Mouse (Mus musculus): ENCODE results near the gene Fam184b. TPM values are rescaled to one million over a fixed set of nuclear protein-coding genes. Genes with fewer than 3 reads are reported as not detected.
A peak's percentile ranks its signal among the peaks of the same experiment; 100 is the strongest.

Gene Fam184b
- total and polyA plus RNA-seq, 3 experiments, result not detected

DNA sequence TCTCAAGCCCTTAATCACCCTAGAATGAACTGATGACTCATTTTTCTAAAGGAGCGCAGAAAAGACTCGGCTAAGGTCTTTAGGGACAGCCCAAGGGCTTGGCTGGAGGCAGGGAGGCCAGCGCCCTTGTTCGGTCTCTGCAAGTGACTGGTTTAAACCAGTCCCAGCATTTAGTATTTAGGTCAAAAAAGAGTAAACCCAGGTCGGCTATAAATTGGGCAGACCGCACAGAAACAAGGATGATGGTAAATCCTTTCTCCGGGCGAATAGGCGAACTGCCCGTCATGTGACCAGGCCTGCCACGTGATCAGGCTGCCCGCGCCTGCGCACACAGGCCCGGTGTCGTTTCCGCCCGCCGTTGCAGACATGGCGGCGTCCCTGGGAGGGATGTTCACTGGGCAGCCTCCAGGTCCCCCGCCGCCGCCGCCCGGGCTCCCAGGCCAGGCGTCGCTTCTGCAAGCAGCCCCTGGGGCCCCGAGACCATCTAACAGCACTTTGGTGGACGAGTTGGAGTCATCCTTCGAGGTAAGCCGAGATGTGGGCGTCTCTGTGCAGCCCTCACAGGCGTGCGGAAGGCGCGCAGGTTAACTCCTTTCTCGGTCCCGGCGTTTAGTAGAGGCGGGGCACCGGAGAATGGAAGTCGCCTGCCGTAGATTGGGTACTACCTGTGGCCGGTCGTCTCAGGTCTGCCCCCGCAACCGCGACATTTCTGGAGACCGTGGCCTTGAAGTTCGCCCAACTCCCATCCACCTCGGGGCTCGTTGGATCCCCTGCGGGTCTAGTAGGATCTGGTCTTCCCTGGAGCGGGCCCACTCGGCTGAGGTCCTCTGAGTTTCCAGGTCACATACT is 119.2 kb downstream of the Fam184b start, which contains the start of gene Med28:
Gene Med28 (plus strand): TSS at position 270 of the 849 bp plus-strand sequence.
- Histone ChIP-seq H3K4me1 (ENCODE audit: control insufficient read depth in 1 of 2, insufficient read depth in 2 of 2) (peaks cover 8 to 27% of the 10 kb centered on the region in 2 experiments), H3K4me2 (ENCODE audit: insufficient read depth, low read depth, poor library complexity, severe bottlenecking) (peak within 1 kb of the TSS; percentile 83), H3K27me3 (replicated peaks) (no peaks in the 10 kb centered on the region), H3K36me3 (replicated peaks in 1 of 2; ENCODE audit: control insufficient read depth in 1 of 2, insufficient read depth in 1 of 2, low read length in 1 of 2) (peaks cover 16 to 59% of the 10 kb centered on the region in 2 experiments), H3K27ac (ENCODE audit: insufficient read depth, low read depth) (peak within 1 kb of the TSS; percentile 7; the same call in 1 of the 2 replicates), H3K79me2 (replicated peaks; ENCODE audit: control insufficient read depth, extremely low read depth, insufficient read depth, poor library complexity, severe bottlenecking) (peaks cover 23% of the 10 kb centered on the region), H3K9ac (ENCODE audit: insufficient read depth, low read depth) (peak within 1 kb of the TSS; percentile 93), H3K9me3 (replicated peaks; ENCODE audit: low read length) (no peaks in the 10 kb centered on the region), H3K4me3 (replicated peaks in 1 of 3; ENCODE audit: low read depth in 2 of 3, low read length in 2 of 3, poor library complexity in 1 of 3) (peak within 1 kb of the TSS; percentile 90 to 94 (median 91))
- TF ChIP-seq MAZ (IDR thresholded peaks at IDR 0.05; ENCODE audit: low read depth, low read length), result no peak
- peak; percentile 78; the same call in 1 of the 2 replicates for TF ChIP-seq POLR2AphosphoS2 (IDR thresholded peaks at IDR 0.05; ENCODE audit: low read depth, low read length)
- TF ChIP-seq GABPA (IDR thresholded peaks at IDR 0.05; ENCODE audit: insufficient replicate concordance, low read depth, low read length), result no peak
- TF ChIP-seq MAFK (IDR thresholded peaks at IDR 0.05; ENCODE audit: insufficient replicate concordance, low read length), result no peak
- TF ChIP-seq CHD2 (IDR thresholded peaks at IDR 0.05; ENCODE audit: low read length), result no peak
- TF ChIP-seq MAX (IDR thresholded peaks at IDR 0.05; ENCODE audit: low read length), result peak; percentile 97
- no peak for TF ChIP-seq JUN (IDR thresholded peaks at IDR 0.05; ENCODE audit: insufficient read depth, low read depth, low read length)
- TF ChIP-seq NRF1 (IDR thresholded peaks at IDR 0.05; ENCODE audit: low read depth, low read length), result peak; percentile 90
- no peak for TF ChIP-seq ZC3H11A (IDR thresholded peaks at IDR 0.05; ENCODE audit: low read depth, low read length)
- TF ChIP-seq KAT2A (IDR thresholded peaks at IDR 0.05; ENCODE audit: insufficient replicate concordance, low read length), result 0 out of 2 replicates have a peak, but pooled peaks have one; percentile 50
- TF ChIP-seq UBTF (IDR thresholded peaks at IDR 0.05; ENCODE audit: low read depth, low read length), result no peak
- TF ChIP-seq ELF1 (IDR thresholded peaks at IDR 0.05; ENCODE audit: low read depth, low read length), result peak; percentile 84
- no peak; the same call in 1 of the 2 replicates for TF ChIP-seq MYC (IDR thresholded peaks at IDR 0.05; ENCODE audit: low read depth, low read length)
- TF ChIP-seq ETS1 (conservative IDR thresholded peaks at IDR 0.05; ENCODE audit: low read depth, low read length), result no peak
- 0 out of 2 replicates have a peak, but pooled peaks have one; percentile 23 for TF ChIP-seq RCOR1 (conservative IDR thresholded peaks at IDR 0.05; ENCODE audit: low read depth, low read length)
- no peak for TF ChIP-seq JUND (conservative IDR thresholded peaks at IDR 0.05; ENCODE audit: low read depth, low read length)
- peak; percentile 89 for TF ChIP-seq NELFE (IDR thresholded peaks at IDR 0.05; ENCODE audit: low read depth, low read length)
- TF ChIP-seq CHD1 (IDR thresholded peaks at IDR 0.05; ENCODE audit: low read depth, low read length), result no peak
- TF ChIP-seq IRF4 (IDR thresholded peaks at IDR 0.05; ENCODE audit: low read depth, low read length), result no peak
- TF ChIP-seq POLR2A (IDR thresholded peaks at IDR 0.05; ENCODE audit: low read depth, low read length), result peak; percentile 80
- peak; percentile 98 for TF ChIP-seq USF2 (conservative IDR thresholded peaks at IDR 0.05; ENCODE audit: low read depth, low read length)
- TF ChIP-seq USF1 (IDR thresholded peaks at IDR 0.05; ENCODE audit: low read depth, low read length), result peak; percentile 98
- no peak for TF ChIP-seq ZNF384 (IDR thresholded peaks at IDR 0.05; ENCODE audit: low read depth, low read length)
- TF ChIP-seq EP300 (IDR thresholded peaks at IDR 0.05; ENCODE audit: low read length), result no peak
- no peak for TF ChIP-seq TBP (conservative IDR thresholded peaks at IDR 0.05; ENCODE audit: low read depth, low read length)
- peak; percentile 93 for TF ChIP-seq TCF12 (IDR thresholded peaks at IDR 0.05; ENCODE audit: low read depth, low read length)
- no peak for TF ChIP-seq MEF2A (IDR thresholded peaks at IDR 0.05; ENCODE audit: borderline replicate concordance, low read depth, low read length)
- no peak for TF ChIP-seq PAX5 (IDR thresholded peaks at IDR 0.05; ENCODE audit: low read length)
- peak; percentile 76; the same call in 1 of the 2 replicates for TF ChIP-seq MXI1 (IDR thresholded peaks at IDR 0.05; ENCODE audit: low read depth, low read length)
- no peak for TF ChIP-seq ZKSCAN1 (IDR thresholded peaks at IDR 0.05; ENCODE audit: borderline replicate concordance, low read depth, low read length)
- no peak for TF ChIP-seq SMC3 (IDR thresholded peaks at IDR 0.05; ENCODE audit: low read depth, low read length)
- no peak for TF ChIP-seq RAD21 (IDR thresholded peaks at IDR 0.05; ENCODE audit: low read depth, low read length)
- peak; percentile 85 for TF ChIP-seq BHLHE40 (IDR thresholded peaks at IDR 0.05; ENCODE audit: low read depth, low read length)
- peak; percentile 84 for TF ChIP-seq HCFC1 (IDR thresholded peaks at IDR 0.05; ENCODE audit: low read depth, low read length)
- peak; percentile 73; the same call in 1 of the 2 replicates for TF ChIP-seq ZMIZ1 (IDR thresholded peaks at IDR 0.05; ENCODE audit: low read depth, low read length)
- peak; percentile 94 for TF ChIP-seq SIN3A (IDR thresholded peaks at IDR 0.05; ENCODE audit: low read length)
- TF ChIP-seq E2F4 (IDR thresholded peaks at IDR 0.05; ENCODE audit: insufficient replicate concordance, low read depth, low read length), result no peak
- TF ChIP-seq CTCF (conservative IDR thresholded peaks at IDR 0.05 in 1 of 2, IDR thresholded peaks at IDR 0.05 in 1 of 2; ENCODE audit: low read depth in 2 of 2, low read length in 2 of 2), result no peak
- peak; percentile 83 for DNase-seq (ENCODE audit: extremely low read depth)
- dilution Hi-C loops (cut with MboI; ENCODE audit: extremely low pct_ligation_motif_present, extremely low pct_unique_long_range_greater_than_20kb, low sequenced_read_pairs), result no loop called here
- in situ Hi-C loops (cut with MboI; ENCODE audit: low pct_ligation_motif_present, low pct_unique_long_range_greater_than_20kb, low sequenced_read_pairs), result no loop called here
